Mouse (Mus musculus) hindbrain, postnatal 0 days (tissue): Measurements from ENCODE around the gene Robo1. TPM values are rescaled to one million over a fixed set of nuclear protein-coding genes. Genes with fewer than 3 reads are reported as not detected.
A peak's percentile ranks its signal among the peaks of the same experiment; 100 is the strongest.

Experiments used
- ATAC-seq: fragments of 200-750 bp; cut with Nextera tagmentation; 2 replicates; pipeline ENCODE4 v1.8.0; 2017; ENCODE audit warnings: mild to moderate bottlenecking, moderate TSS enrichment, moderate library complexity
- DNase-seq: peaks from one replicate; pipeline ENCODE4 v3.0.0-alpha.2; 2015; ENCODE audit warnings: low spot score
- H3K27ac ChIP-seq: fragments of 300-500 bp; sonication (generic); 2 replicates; pipeline ENCODE4 v1.5.1; 2014; ENCODE audit warnings: mild to moderate bottlenecking
- H3K27me3 ChIP-seq: fragments of 300-500 bp; sonication (generic); 2 replicates; pipeline ENCODE4 v1.6.1; 2014; ENCODE audit warnings: low read length, mixed read lengths; ENCODE audit not compliant: insufficient read depth
- H3K36me3 ChIP-seq: fragments of 300-500 bp; sonication (generic); 2 replicates; pipeline ENCODE4 v1.6.1; 2014; ENCODE audit warnings: low read length, mixed read lengths; ENCODE audit not compliant: insufficient read depth
- H3K4me1 ChIP-seq: fragments of 300-500 bp; sonication (generic); 2 replicates; pipeline ENCODE4 v1.6.1; 2014; ENCODE audit warnings: antibody characterized with exemption, low read length, mixed read lengths; ENCODE audit not compliant: insufficient read depth
- H3K4me2 ChIP-seq: fragments of 300-500 bp; sonication (generic); 2 replicates; pipeline ENCODE4 v1.6.1; 2014; ENCODE audit warnings: low read depth, mild to moderate bottlenecking, low read length, moderate library complexity, mixed read lengths
- H3K4me3 ChIP-seq: fragments of 300-500 bp; sonication (generic); 2 replicates; pipeline ENCODE4 v1.5.1; 2014; ENCODE audit warnings: low read length
- H3K9ac ChIP-seq: fragments of 300-500 bp; sonication (generic); replicated peaks from 2 replicates; pipeline ENCODE4 v1.6.1; 2014; ENCODE audit warnings: mild to moderate bottlenecking, low read length, moderate library complexity, mixed read lengths
- H3K9me3 ChIP-seq: fragments of 300-500 bp; sonication (generic); 2 replicates; pipeline ENCODE4 v1.6.1; 2016; ENCODE audit warnings: low read length, mixed read lengths
- CTCF ChIP-seq: IDR thresholded peaks from 2 replicates; pipeline ENCODE4 v1.5.1; 2016; ENCODE audit warnings: antibody characterized with exemption, control low read depth, low read depth
- WGBS: fragments of 180-500 bp; shearing (Covaris S2); extraction: QIAGEN DNeasy Blood & Tissue Kit; methylation state at CpG from one replicate; pipeline ENCODE4 v1.1.7; 2014; 5-methylcytosine and 5-hydroxymethylcytosine counted together
- polyA plus RNA-seq: library from polyadenylated mRNA; unstranded; fragments of >200 nt; fragmentation: Nextera tagmentation; extraction: Ambion mirVana; gene quantifications from 2 replicates; pipeline ENCODE4 v1.2.1, GENCODE M21; 2015
- total RNA-seq: library from RNA; depleted of rRNA; stranded (reverse); fragments of >200 nt; gene quantifications from 2 replicates; pipeline ENCODE4 v1.2.3, GENCODE M21; 2014

The Robo1 gene
- total and polyA plus RNA-seq, 2 experiments from 2014 or later: 20.4 to 57.9 TPM

DNA sequence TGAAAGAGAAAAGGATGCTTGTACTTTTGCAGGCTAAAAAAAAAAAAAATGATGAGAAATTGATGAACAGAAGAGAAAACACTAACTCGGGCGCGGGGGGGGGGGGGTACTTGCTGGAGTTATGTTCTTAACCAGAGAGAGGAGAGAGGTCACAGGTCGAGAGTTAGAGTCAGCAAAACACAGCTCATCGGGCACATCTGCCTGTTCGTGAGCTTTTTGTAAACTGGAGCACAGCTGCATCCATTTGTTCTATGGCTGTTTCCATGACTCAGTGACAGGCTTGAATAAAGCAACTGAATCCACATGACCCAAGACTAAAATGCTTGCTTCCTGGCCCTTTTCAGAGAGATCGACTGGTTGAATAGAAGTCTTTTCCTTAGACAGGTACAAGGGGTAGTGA lies 325.7 kb downstream of the Robo1 start:
- no peak overlapping the region for H3K9ac ChIP-seq
- 66% methylated on average over 7 of the region's 7 CpGs for WGBS
- ATAC-seq: no peak
- no peak for TF ChIP-seq CTCF
- DNase-seq: no peak
- H3K4me1 ChIP-seq: no peaks in the 10 kb centered on the region
- no peaks in the 10 kb centered on the region for H3K27me3 ChIP-seq
- H3K4me2 ChIP-seq: no peak overlapping the region
- no peak overlapping the region for H3K27ac ChIP-seq
- H3K9me3 ChIP-seq: no peaks in the 10 kb centered on the region
- H3K4me3 ChIP-seq: no peak overlapping the region
- H3K36me3 ChIP-seq: no peaks in the 10 kb centered on the region

DNA sequence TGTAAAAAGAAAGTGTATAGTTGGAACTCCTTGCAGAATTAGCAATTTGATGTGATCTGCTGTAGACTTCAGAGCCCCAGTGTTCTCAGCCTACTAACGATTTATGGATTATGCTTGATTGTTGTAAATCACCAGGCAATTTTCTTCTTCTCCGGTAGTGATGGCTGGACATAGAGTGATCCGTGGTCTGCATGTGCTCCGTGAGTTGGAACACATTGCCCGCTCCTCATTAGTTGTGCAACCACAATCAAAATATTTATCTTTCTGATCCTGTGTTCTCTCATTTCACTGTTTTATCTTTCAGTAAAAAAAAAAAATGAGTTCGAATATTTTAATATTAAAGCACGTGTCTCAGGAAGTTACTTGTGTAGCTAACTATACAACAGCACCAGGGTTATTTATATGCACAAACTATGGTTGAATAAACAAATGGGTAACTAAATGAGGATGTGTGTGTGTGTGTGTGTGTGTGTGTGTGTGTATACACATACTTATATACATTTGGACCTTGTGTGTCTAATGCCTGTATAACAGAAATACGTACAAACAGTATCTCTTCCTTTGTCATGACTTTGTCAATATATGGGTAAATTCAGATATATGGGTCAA lies 331.3 kb downstream of the Robo1 start:
- Histone ChIP-seq H3K4me2 (no peak overlapping the region), H3K4me1 (no peaks in the 10 kb centered on the region), H3K9ac (no peak overlapping the region), H3K4me3 (no peak overlapping the region), H3K9me3 (no peaks in the 10 kb centered on the region), H3K36me3 (no peaks in the 10 kb centered on the region), H3K27ac (no peak overlapping the region), H3K27me3 (no peaks in the 10 kb centered on the region)
- TF ChIP-seq CTCF: no peak
- no peak for ATAC-seq
- 86% methylated on average over 8 of the region's 8 CpGs for whole genome bisulfite sequencing
- no peak for DNase-seq

DNA sequence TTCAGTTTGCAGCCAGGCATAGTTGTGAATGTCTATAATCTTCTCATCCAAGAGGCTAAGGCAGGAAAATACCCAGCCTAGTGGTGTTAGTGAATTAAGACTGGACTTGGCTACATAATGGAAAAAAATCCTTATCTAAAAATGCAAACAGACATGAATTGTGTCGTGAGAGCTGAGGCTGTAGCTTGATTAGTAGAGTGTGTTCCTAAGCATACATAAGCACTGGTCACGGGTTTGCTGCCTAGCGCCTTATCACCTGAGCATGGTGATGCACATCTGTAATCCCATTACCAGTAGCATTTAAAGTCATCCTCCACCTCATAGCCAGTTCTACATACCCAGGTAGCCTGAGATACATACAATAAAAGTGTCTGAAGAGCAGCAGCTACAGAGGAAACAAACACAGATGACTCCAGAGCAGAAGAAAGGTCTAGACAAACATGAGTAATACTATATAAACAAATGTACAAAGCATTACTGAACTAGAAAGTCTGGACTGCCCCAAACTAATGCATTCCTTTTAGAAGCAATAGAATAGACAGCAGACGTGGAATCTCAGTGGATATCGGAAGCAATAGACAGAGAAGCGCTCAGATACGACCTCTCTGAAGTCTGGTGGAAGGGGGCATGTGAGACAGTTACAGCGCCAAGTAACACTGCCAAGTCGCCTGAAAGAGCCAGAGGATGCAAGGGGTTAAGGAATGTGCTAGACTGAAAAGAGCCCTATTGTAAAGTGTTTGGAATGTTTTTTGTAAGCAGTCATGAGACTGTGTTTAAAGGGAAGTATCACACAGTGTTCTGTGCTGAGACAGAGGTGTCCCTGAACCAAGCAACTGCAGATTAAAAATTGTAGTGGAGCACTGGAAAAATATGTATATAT lies 333.1 kb downstream of the Robo1 start:
- H3K9me3 ChIP-seq: no peaks in the 10 kb centered on the region
- ATAC-seq: no peak
- WGBS: 69% methylated on average over 9 of the region's 9 CpGs
- H3K27me3 ChIP-seq: no peaks in the 10 kb centered on the region
- H3K4me1 ChIP-seq: no peaks in the 10 kb centered on the region
- no peak overlapping the region for H3K9ac ChIP-seq
- no peak for TF ChIP-seq CTCF
- DNase-seq: no peak
- H3K4me2 ChIP-seq: no peak overlapping the region
- H3K27ac ChIP-seq: no peak overlapping the region
- H3K36me3 ChIP-seq: no peaks in the 10 kb centered on the region
- no peak overlapping the region for H3K4me3 ChIP-seq

DNA sequence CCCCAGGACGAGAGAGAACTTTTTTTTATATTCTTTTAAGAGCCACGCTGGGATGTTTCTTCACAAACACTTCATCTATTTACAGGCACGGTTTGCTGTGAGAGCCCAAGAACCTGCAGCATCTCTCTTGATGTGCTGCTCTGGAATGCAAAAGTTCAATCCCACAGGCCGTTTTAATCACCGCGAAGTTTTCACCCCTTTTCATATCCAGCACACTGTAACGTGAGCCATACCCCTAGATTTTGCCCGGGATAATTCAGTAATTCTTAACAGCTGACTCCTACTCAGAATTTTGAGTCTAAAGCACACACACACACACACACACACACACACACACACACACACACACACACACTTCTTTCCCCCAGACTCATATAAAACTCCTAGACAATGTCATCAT lies 337.8 kb downstream of the Robo1 start:
- no peak overlapping the region for H3K27ac ChIP-seq
- TF ChIP-seq CTCF: no peak
- WGBS: 46% methylated on average over 8 of the region's 8 CpGs

DNA sequence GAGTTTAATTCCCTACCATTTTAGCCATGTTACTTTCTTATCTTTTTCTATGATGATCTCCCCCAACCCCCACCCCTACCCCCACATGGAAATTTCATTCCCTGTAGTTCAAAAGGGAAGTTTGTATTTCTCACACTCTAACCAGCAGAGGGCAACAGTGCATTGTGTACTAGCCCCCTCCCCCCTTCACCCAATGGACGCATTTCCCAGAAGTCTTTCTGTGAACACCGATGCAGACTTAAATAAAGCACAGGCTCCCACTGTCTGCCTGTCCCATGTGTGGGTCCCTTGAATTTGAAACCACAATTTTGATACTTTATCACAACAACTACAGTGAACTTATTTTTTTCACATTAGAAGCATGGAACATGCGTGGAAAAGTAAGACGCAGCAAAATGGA lies 341.2 kb downstream of the Robo1 start:
- Histone ChIP-seq H3K27me3 (no peaks in the 10 kb centered on the region), H3K9me3 (no peaks in the 10 kb centered on the region), H3K4me2 (peak overlapping the region; percentile 19; the same call in 1 of the 2 replicates), H3K4me3 (no peak overlapping the region), H3K9ac (no peak overlapping the region), H3K27ac (no peak overlapping the region), H3K4me1 (no peaks in the 10 kb centered on the region), H3K36me3 (no peaks in the 10 kb centered on the region)
- DNase-seq (peak; percentile 69), ATAC-seq (peak; percentile 64; the same call in 1 of the 2 replicates)
- TF ChIP-seq CTCF: peak; percentile 68
- 41% methylated on average over 4 of the region's 4 CpGs for WGBS

More for the DNA sequence above, 337.8 kb downstream of the Robo1 start:
- H3K4me3 ChIP-seq: no peak overlapping the region
- no peak overlapping the region for H3K9ac ChIP-seq
- H3K36me3 ChIP-seq: no peaks in the 10 kb centered on the region
- H3K9me3 ChIP-seq: no peaks in the 10 kb centered on the region
- no peak overlapping the region for H3K4me2 ChIP-seq
- H3K27me3 ChIP-seq: no peaks in the 10 kb centered on the region
- DNase-seq: no peak
- H3K4me1 ChIP-seq: no peaks in the 10 kb centered on the region
- ATAC-seq: no peak

DNA sequence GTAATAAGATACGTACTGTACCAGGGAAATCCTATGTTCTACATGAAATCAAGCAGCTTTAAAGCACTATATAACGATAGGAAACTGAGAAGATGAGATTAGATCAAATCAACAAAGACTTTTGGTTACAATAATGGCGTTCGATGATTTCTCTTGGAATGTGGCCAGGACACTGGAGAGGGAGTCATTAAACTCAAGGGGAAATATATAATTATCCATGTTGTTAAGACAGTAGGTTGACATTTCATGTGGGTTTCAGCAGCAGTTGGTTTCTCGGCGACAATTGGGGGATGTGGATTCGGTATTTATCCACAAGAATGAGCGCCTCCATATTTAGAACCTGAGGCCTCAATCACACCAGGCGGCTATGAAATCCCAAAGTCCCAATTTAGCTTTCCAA lies 347.3 kb downstream of the Robo1 start:
- H3K36me3 ChIP-seq: no peaks in the 10 kb centered on the region
- H3K4me2 ChIP-seq: no peak overlapping the region
- TF ChIP-seq CTCF: no peak
- no peaks in the 10 kb centered on the region for H3K27me3 ChIP-seq
- ATAC-seq (no peak), DNase-seq (no peak)
- no peaks in the 10 kb centered on the region for H3K4me1 ChIP-seq
- no peak overlapping the region for H3K27ac ChIP-seq
- H3K9ac ChIP-seq: no peak overlapping the region
- no peak overlapping the region for H3K4me3 ChIP-seq
- 52% methylated on average over 9 of the region's 9 CpGs for WGBS
- H3K9me3 ChIP-seq: no peaks in the 10 kb centered on the region

DNA sequence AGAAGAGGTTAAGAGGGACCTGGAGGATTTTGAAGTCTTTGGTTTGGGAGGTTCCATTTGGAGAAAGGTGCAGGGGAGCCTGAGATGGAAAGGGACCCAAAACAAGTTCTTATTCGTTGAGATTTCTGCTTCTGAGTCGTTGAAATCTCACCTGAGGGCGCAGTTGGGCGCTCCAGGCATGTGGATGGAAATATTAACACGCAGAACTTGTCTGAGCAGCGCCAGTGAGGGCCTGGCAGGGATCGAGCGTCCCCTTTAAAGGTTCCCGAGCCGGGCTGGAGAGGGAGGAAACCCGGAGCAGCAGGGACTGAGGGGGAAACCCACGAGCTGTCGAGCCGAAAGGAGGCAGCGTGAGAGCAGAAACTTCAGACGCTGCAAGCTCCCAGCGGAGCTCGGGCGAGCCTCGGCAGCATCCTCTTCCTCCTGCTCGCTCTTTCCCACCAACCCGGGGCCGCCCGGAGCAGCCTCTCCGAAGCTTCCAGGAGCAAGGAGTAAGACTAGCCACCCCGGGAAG lies 354.8 kb downstream of the Robo1 start:
- under 1% methylated on average over 25 of the region's 26 CpGs for WGBS
- Histone ChIP-seq H3K4me1 (peaks cover 3% of the 10 kb centered on the region; the same call in 1 of the 2 replicates), H3K4me2 (peak overlapping the region; percentile 92), H3K27ac (peak overlapping the region; percentile 69), H3K36me3 (no peaks in the 10 kb centered on the region), H3K9ac (peak overlapping the region; percentile 61), H3K4me3 (peak overlapping the region; percentile 70), H3K27me3 (no peaks in the 10 kb centered on the region), H3K9me3 (no peaks in the 10 kb centered on the region)
- peak; percentile 85 for DNase-seq
- peak; percentile 38 for TF ChIP-seq CTCF
- ATAC-seq: peak; percentile 90
